Mouse (Mus musculus) NIH3T3 (cell line): ENCODE measurements around the gene Gm20929.
"Not testable (repeated sequence)": the region's sequence is repeated elsewhere in the genome, so short reads cannot be mapped to it uniquely, and the experiment has no call there.

ENCODE experiments used
- DNase-seq: peaks from one replicate; pipeline ENCODE4 v3.0.0-alpha.2; 2012; ENCODE audit warnings: low read depth

Gene Gm20929

GRCm38 (mm10) chrY:53843649-53844048, at the start of gene Gm20929:
Gm20929 (plus strand) TSS chrY:53843949.
- not testable (repeated sequence) for DNase-seq
